In the genomic region with DNA sequence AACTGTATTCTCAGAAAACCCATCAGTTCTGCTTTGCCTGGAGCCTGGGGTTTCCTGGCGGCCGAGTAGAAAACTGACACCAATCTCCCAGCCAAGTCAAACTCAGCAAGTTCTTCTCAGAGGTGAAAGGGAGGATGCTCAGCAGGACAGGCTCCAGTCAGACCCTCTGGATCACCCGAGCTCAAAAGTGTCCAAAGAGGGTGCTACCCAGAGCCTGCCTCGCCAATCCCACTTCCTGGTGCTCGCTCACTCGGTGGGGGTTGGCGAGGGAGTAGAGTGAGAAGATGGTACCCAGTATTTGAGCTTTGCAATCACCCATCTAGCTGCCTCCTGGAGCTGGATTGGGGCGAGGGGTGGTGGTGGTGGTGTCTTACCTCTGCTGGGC, we compare ENCODE assay signal across 10 mouse cellular contexts. TPM values are rescaled to one million over a fixed set of nuclear protein-coding genes. Genes with fewer than 3 reads are reported as not detected.
DNase-seq lines count a peak whose midpoint lies in the region; ATAC-seq and TF ChIP-seq lines count a peak whose summit lies in the region.
"Had no signal": no experiment of that assay in that cellular context is flagged by ENCODE, and none has a peak within 500 bp of the region (broad histone marks: within the 10 kb centered on the region; RNA-seq: fewer than 3 reads in every experiment).

No protein-coding gene starts in this region.

- DNase-seq in gastrocnemius, adult 2 months: no peak
- DNase-seq in gastrocnemius, postnatal 14 days: no peak
- no peak for DNase-seq in lung, embryonic 14.5 days
- no peak for DNase-seq in lung, postnatal 36 days
- peak; percentile 69 for DNase-seq in induced T-regulatory cell, adult 2 months (ENCODE audit: low read depth)
- DNase-seq in layer of hippocampus, adult 8-10 months (ENCODE audit: low spot score in 2 of 2): no peak
- DNase-seq in left cerebral cortex, adult 9 months (ENCODE audit: low spot score in 2 of 2): no peak
- DNase-seq: adrenal gland, adult 8-10 months; gastrocnemius, postnatal 36 days had no signal

- intact Hi-C loops in gastrocnemius, adult 2 months (cut with DNase I): loop anchor here (5.0 kb wide), 1 partner anchor 69 kb away; a partner anchor contains a TSS
- intact Hi-C loops in gastrocnemius, postnatal 14 days (cut with DNase I; ENCODE audit: low total_unique reads): no loop called here

- TF ChIP-seq CTCF in gastrocnemius, adult 2 months (IDR thresholded peaks at IDR 0.05): no peak
- TF ChIP-seq CTCF in lung, embryonic 14.5 days (IDR thresholded peaks at IDR 0.05; ENCODE audit: low read depth): no peak

- H3K9me3 ChIP-seq in lung, embryonic 14.5 days (ENCODE audit: low read depth, low read length): no peaks in the 10 kb centered on the region
- H3K9me3 ChIP-seq in neural tube, embryonic 13.5 days: no peaks in the 10 kb centered on the region

- peaks cover 16% of the 10 kb centered on the region for H3K27me3 ChIP-seq in lung, embryonic 14.5 days (ENCODE audit: insufficient read depth, low read length)
- peaks cover 59% of the 10 kb centered on the region for H3K27me3 ChIP-seq in neural tube, embryonic 13.5 days

- 43% methylated on average over 8 of the region's 8 CpGs for whole genome bisulfite sequencing in lung, embryonic 14.5 days
- 51% methylated on average over 8 of the region's 8 CpGs for WGBS in neural tube, embryonic 13.5 days

- peak overlapping the region; percentile 83 for H3K27ac ChIP-seq in gastrocnemius, adult 2 months
- H3K27ac ChIP-seq in lung, embryonic 14.5 days (ENCODE audit: low read depth): no peak overlapping the region
- no peak overlapping the region for H3K27ac ChIP-seq in neural tube, embryonic 13.5 days (replicated peaks)

- no peak for ATAC-seq in lung, embryonic 14.5 days (ENCODE audit: insufficient read depth)
- no peak for ATAC-seq in neural tube, embryonic 13.5 days (ENCODE audit: low read depth)

- no peaks in the 10 kb centered on the region for H3K4me1 ChIP-seq in lung, embryonic 14.5 days (ENCODE audit: insufficient read depth)
- H3K4me1 ChIP-seq in neural tube, embryonic 13.5 days (replicated peaks): peaks cover 12% of the 10 kb centered on the region

- H3K36me3 ChIP-seq in lung, embryonic 14.5 days (ENCODE audit: insufficient read depth): no peaks in the 10 kb centered on the region
- no peaks in the 10 kb centered on the region for H3K36me3 ChIP-seq in neural tube, embryonic 13.5 days

- peak overlapping the region; percentile 62 for H3K4me2 ChIP-seq in lung, embryonic 14.5 days
- peak overlapping the region; percentile 46 for H3K4me2 ChIP-seq in neural tube, embryonic 13.5 days

- 0 out of 2 replicates have a peak overlapping the region, but pooled peaks have one; percentile 36 for H3K9ac ChIP-seq in lung, embryonic 14.5 days
- no peak overlapping the region for H3K9ac ChIP-seq in neural tube, embryonic 13.5 days

- H3K4me3 ChIP-seq in gastrocnemius, adult 2 months: peak overlapping the region; percentile 75
- peak overlapping the region; percentile 30; the same call in 1 of the 2 replicates for H3K4me3 ChIP-seq in lung, embryonic 14.5 days (ENCODE audit: low read depth, low read length)
- H3K4me3 ChIP-seq in neural tube, embryonic 13.5 days: 0 out of 2 replicates have a peak overlapping the region, but pooled peaks have one; percentile 18

RNA-seq across cellular contexts. Expression of a gene that starts 1.3 kb away (rescaled TPM):
- 10 to 100 TPM in 1 of 2 experiments, 1 to 10 TPM in 1; 8.3 to 13.8 TPM for total RNA-seq in gastrocnemius, adult 2 months (2021)
- 10 to 100 TPM; 12.6 to 14.3 TPM for total RNA-seq in gastrocnemius, postnatal 14 days (2021)
- polyA plus RNA-seq in lung, embryonic 14.5 days (2014; fragmentation: Nextera tagmentation; extraction: Ambion mirVana): 40.4 and 43.9 TPM in 2 replicates
- 15.9 and 19.6 TPM in 2 replicates for polyA plus RNA-seq in neural tube, embryonic 13.5 days (2015; fragmentation: Nextera tagmentation; extraction: Ambion mirVana)
- 10 to 100 TPM; 27.5 to 36.2 (median 30.7) TPM for total RNA-seq in layer of hippocampus, adult 8-10 months (2022)

RNA-seq across cellular contexts. Expression of a gene that starts 10.3 kb away (rescaled TPM):
- 1 to 10 TPM; 1.4 to 1.6 TPM for total RNA-seq in gastrocnemius, adult 2 months (2021)
- total RNA-seq in gastrocnemius, postnatal 14 days (2021): 1 to 10 TPM; 2.0 to 2.1 TPM
- 9.1 and 9.8 TPM in 2 replicates for polyA plus RNA-seq in lung, embryonic 14.5 days (2014; fragmentation: Nextera tagmentation; extraction: Ambion mirVana)
- polyA plus RNA-seq in neural tube, embryonic 13.5 days (2015; fragmentation: Nextera tagmentation; extraction: Ambion mirVana): 181 and 239 TPM in 2 replicates
- total RNA-seq in layer of hippocampus, adult 8-10 months (2022): 100 to 1,000 TPM; 103 to 116 (median 108) TPM

RNA-seq across cellular contexts. Expression of a gene that starts 16.0 kb away (rescaled TPM):
- 1,000 to 10,000 TPM in 1 of 2 experiments, 100 to 1,000 TPM in 1; 944 to 1,010 TPM for total RNA-seq in gastrocnemius, adult 2 months (2021)
- total RNA-seq in gastrocnemius, postnatal 14 days (2021): 1,000 to 10,000 TPM; 1,292 to 1,295 TPM
- polyA plus RNA-seq in lung, embryonic 14.5 days (2014; fragmentation: Nextera tagmentation; extraction: Ambion mirVana): 51.4 and 56.6 TPM in 2 replicates
- polyA plus RNA-seq in neural tube, embryonic 13.5 days (2015; fragmentation: Nextera tagmentation; extraction: Ambion mirVana): 28.2 and 33.9 TPM in 2 replicates
- total RNA-seq in layer of hippocampus, adult 8-10 months (2022): 100 to 1,000 TPM in 2 of 4 experiments, 10 to 100 TPM in 2; 80.5 to 263 (median 172) TPM

RNA-seq across cellular contexts. Expression of a gene that starts 18.1 kb away (rescaled TPM):
- 1 to 10 TPM; 2.4 to 3.3 TPM for total RNA-seq in gastrocnemius, adult 2 months (2021)
- 1 to 10 TPM; 6.2 to 8.7 TPM for total RNA-seq in gastrocnemius, postnatal 14 days (2021)
- 0.13 and 0.38 TPM in 2 replicates for polyA plus RNA-seq in lung, embryonic 14.5 days (2014; fragmentation: Nextera tagmentation; extraction: Ambion mirVana)
- polyA plus RNA-seq in neural tube, embryonic 13.5 days (2015; fragmentation: Nextera tagmentation; extraction: Ambion mirVana): 2.0 and 2.6 TPM in 2 replicates
- total RNA-seq in layer of hippocampus, adult 8-10 months (2022): 10 to 100 TPM; 38.3 to 64.2 (median 55.9) TPM

RNA-seq across cellular contexts. Expression of a gene that starts 35.5 kb away (rescaled TPM):
- total RNA-seq in gastrocnemius, adult 2 months (2021): 1 to 10 TPM; 1.2 to 1.4 TPM
- 1 to 10 TPM; 1.9 to 3.3 TPM for total RNA-seq in gastrocnemius, postnatal 14 days (2021)
- polyA plus RNA-seq in lung, embryonic 14.5 days (2014; fragmentation: Nextera tagmentation; extraction: Ambion mirVana): 30.7 and 34.0 TPM in 2 replicates
- 2.2 and 2.5 TPM in 2 replicates for polyA plus RNA-seq in neural tube, embryonic 13.5 days (2015; fragmentation: Nextera tagmentation; extraction: Ambion mirVana)
- total RNA-seq in layer of hippocampus, adult 8-10 months (2022): 1 to 10 TPM in 3 of 4 experiments, not detected in 1; 1.4 to 2.3 (median 1.6) TPM

Comparison
In these comparisons a context has a peak if more than half of its experiments do, and no peak if none do; other contexts are left out.
1. H3K4me3 ChIP-seq: peak in every context shown above with its lines; median percentile 75 in gastrocnemius, adult 2 months; 30 in lung, embryonic 14.5 days; 18 in neural tube, embryonic 13.5 days.
2. RNA of a gene that starts 10.3 kb away (total RNA-seq): 103 to 116 TPM in layer of hippocampus, adult 8-10 months; 2.0 to 2.1 TPM in gastrocnemius, postnatal 14 days and 1.4 to 1.6 TPM in gastrocnemius, adult 2 months; every median in the first group is over 10 times any median in the second.